Mouse (Mus musculus) urinary bladder, postnatal 4 days (tissue): ENCODE measurements around the gene Zfp143.
"Not testable (repeated sequence)": the region's sequence is repeated elsewhere in the genome, so short reads cannot be mapped to it uniquely, and the experiment has no call there.

ENCODE experiments used
- DNase-seq, 2 experiments: peaks; one replicate each; pipeline ENCODE4 v3.0.0; 2021 to 2022; ENCODE audit warnings: low spot score in 2 of 2

The Zfp143 gene

GRCm38 (mm10) chr7:110096332-110096731 lies 35.3 kb downstream of the Zfp143 start:
- no peak for DNase-seq

DNA sequence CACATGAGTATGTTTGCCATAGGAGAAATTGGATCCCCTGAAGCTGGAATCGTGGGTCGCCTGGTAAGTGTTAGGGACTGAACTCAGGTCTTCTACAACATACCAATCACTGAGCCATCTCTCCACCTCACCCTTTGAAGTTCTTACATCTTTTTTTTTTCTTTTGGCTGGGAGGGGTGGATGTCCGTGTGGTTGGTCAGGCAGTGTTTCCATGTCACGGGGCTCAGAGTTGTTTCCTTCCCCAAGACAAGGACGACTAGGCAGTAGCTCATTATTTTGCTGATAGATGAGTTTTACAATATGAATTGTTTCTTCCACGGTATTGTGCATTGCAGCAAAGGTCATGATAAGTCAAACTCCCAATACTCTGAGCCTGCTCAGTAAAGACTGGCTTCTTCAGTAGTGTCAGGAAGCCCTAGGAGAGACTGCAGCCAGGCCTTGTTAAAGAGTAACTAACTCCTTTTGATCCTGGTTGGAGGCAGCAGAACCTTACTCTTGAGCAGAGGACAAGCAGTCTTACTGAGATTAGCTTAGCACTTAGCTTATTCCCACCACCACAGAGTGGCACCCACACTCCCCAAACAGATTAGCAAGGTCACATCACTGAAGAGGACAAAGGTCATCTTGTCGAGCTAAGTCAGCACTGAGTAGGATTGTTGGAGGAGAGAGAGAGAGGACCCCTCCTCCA lies 36.2 kb downstream of the Zfp143 start:
- no peak for DNase-seq

DNA sequence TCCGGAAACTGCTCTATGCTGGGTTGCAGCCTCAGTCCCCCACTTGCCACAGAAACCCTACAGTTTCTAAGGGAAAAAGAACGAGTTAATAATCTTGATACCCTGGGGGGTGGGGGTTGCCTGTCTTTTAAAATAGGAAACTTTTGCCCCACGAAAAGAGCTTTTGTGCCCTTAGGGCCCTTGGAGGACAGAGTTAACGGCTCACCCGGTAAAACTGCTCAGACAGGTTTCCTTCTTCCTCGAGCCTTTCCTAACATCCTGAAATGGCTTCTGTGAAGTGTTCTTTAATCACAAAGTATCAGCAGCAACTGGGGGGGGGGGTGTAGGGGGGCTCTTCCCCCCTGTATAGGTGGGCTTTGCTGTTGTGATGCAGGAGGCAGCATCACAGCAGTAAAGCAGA lies 39.8 kb downstream of the Zfp143 start:
- no peak for DNase-seq

DNA sequence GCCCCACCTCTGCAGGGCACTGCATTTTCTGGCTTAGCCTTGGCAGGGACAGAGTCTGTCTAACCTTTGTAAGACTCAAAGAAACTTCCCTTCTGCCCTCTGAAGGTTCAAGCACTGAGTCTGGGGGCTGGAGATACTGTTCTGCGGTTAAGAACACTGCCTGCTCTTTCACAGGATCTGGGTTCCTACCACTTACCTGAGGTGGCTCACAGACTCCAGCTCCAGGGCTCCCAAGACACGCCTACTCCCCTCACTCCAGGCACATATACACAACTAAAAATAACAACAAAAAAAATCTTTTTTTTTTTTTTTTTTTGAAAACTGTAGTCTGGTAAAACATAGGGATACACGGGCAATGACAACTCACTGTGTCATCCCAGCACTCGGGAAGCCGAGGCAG lies 40.2 kb downstream of the Zfp143 start:
- no peak for DNase-seq

GRCm38 (mm10) chr7:110105041-110105440 lies 44.0 kb downstream of the Zfp143 start:
- DNase-seq: no peak

DNA sequence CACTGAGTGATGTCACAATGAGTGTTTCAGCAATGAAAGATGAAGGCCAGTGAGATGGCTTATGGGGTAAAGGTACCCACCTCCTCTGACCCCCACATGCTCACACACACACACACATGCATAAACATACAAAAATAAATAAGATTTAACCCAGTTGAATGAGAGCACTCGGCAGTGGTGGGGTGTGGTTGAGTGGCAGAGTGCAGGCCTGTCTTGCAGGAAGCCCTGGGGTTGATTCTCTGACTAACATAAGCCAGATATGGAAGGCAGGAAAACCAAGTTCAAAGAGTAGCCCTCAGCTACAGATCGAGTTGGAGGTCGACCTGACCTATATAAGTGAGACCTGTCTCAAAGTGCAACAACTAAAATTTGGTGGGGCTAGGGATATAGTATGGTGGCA lies 45.6 kb downstream of the Zfp143 start:
- no peak for DNase-seq

DNA sequence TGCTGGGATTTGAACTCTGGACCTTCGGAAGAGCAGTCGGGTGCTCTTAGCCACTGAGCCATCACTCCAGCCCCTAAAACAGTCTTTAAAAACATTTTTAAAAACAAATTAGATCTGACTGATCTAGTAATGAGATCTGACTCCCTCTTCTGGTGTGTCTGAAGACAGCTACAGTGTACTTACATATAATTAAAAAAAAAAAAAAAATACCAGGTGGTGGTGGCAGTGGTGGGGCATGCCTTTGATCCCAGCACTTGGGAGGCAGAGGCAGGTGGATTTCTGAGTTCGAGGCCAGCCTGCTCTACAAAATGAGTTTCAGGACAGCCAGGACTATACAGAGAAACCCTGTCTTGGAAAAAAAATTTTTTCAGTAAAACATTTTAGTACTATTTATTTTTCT lies 47.5 kb downstream of the Zfp143 start:
- DNase-seq: not testable (repeated sequence)

DNA sequence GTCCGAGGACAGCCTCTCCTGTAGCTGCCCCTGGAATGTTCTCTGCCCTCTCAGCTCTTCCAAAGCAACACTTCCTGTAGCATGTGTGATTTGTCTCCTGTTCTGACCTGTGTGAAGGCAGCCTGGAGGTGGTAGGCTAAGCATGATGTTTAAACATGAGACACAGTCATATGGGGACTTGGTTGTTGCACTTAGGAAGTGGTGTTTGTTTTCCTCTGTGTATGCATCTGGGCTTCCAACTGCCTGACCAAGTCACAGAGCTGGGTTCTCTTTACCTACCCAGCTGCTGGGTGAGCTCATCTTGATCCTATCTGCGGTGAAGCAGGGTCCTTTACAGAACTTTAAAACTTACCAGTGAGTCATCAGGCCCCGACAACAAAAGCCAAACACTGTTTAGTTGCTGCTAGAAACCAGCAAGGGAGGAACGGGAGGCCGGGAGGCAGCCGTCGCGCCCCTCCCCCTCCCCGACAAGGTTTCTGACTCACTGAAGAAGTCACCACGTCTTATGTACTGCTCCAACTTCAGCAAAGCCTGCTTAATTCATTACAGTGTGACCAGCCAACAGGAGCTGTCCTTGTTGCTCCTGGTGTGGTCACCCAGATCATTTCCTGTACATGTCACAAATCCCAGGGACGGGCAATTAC lies 48.1 kb downstream of the Zfp143 start:
- DNase-seq: peak; percentile 72 to 85

- no peak for DNase-seq
These were observed 49.1 kb downstream of the Zfp143 start for GRCm38 (mm10) chr7:110110061-110110656.

DNA sequence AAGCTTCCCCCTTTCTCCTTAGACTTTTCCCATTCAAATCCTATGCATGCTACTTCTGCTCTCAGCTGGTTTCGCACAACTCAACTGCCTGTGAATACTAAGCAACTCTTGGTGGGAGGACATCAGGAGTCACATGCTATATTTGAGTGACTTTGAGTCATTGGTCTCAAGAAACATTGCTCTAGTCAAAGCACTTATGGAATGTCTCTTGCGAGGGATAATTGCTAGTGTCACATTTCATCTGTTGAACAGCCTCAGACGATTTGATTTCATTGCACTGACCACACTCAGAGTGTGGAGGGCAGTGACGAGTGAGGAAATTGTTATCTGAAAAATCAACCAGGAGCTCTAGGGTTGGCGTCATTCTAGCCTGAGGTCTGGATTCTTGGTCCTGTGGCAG lies 53.7 kb downstream of the Zfp143 start:
- no peak for DNase-seq

DNA sequence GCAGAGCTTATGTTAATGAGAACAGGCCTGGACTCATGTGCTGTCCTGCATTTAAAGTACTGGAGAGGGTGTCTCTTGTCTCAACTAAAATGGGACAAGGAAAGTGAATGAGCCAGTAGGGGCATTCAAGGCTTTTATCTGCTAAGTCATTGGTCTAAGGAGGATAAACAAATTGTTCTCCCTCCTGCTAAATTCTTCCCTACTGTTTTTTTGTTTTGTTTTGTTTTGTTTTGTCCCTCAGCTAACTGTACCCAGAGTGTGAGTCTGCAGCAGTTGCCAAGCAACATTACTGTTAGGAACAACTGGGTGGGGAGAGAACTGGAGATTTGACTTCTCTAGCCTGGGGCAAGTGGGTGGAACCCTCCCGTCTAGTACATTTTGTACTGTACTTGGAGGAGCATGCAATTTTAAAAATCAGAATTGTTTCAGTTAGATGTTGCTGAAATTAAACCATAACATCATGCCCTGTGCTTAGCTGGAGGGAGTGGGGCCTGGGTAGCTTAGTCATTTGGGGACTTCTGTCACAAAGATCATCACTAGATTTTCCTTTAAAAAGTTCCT lies 55.8 kb downstream of the Zfp143 start:
- no peak for DNase-seq

DNA sequence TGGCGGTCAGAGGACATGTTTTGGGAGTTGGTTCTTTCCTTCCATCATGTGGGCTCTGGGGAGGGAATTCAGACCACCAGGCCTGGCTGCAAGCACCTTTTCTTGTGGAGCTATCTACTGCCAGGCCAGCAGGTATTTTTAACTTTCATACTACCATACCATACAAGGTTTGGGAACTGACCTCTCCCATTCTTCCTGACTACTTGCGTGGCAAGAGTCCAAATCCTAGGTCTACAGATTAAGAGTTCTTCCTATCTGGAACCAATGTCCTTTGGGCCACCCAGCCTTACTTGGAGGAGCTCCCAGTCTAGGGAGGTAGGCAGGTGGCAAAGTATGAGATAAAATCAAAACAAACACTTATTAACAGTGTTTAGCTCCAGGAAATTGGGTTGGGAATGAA lies 57.4 kb downstream of the Zfp143 start:
- DNase-seq: no peak

GRCm38 (mm10) chr7:110120157-110120784 lies 59.3 kb downstream of the Zfp143 start:
- DNase-seq: no peak

DNA sequence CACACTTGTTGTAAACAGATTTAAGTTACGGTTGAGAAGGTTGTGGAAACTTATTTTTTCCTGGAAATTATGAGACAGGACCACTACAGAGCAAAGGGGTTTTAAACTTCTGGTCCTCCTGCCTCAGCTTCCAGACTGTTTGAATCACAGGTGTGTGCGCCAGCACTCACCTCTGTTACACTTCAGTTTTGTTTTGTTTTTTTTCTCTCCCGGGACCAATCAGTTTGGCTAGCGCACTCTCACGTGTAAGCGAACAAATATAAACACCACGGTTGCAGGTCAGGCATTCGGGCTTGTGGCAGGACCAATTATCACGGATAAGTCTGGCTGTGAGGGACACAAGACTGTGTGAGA lies 60.1 kb downstream of the Zfp143 start:
- no peak for DNase-seq

- peak; percentile 99 to 100 for DNase-seq
These were observed 60.7 kb downstream of the Zfp143 start, which contains the start of gene Wee1 for GRCm38 (mm10) chr7:110121516-110122288. Gene Wee1, plus strand, starts transcription at chr7:110122046.

GRCm38 (mm10) chr7:110122289-110122564 lies 61.2 kb downstream of the Zfp143 start:
- DNase-seq: peak in 1 of 2 experiments; percentile 64

GRCm38 (mm10) chr7:110122565-110123422 lies 61.8 kb downstream of the Zfp143 start:
- DNase-seq: peak; percentile 62 to 65

GRCm38 (mm10) chr7:110123844-110124555 lies 63.0 kb downstream of the Zfp143 start:
- DNase-seq: no peak

GRCm38 (mm10) chr7:110128566-110128965 lies 67.5 kb downstream of the Zfp143 start:
- DNase-seq: no peak

- DNase-seq: not testable (repeated sequence)
These were observed 71.3 kb downstream of the Zfp143 start for GRCm38 (mm10) chr7:110132272-110132671.
